Mouse (Mus musculus) limb, embryonic 13.5 days (tissue): ENCODE results near the gene Arglu1. TPM values are rescaled to one million over a fixed set of nuclear protein-coding genes. Genes with fewer than 3 reads are reported as not detected.

Experiments used
- ATAC-seq: fragments of 200-750 bp; cut with Nextera tagmentation; 2 replicates; pipeline ENCODE4 v1.8.0; 2017; ENCODE audit warnings: low read depth, moderate number of reproducible peaks, moderate TSS enrichment; ENCODE audit not compliant: low FRiP score
- H3K27ac ChIP-seq: fragments of 300-500 bp; sonication (generic); 2 replicates; pipeline ENCODE4 v1.5.1; 2015; ENCODE audit warnings: inconsistent platforms, mild to moderate bottlenecking, moderate library complexity
- H3K27me3 ChIP-seq: fragments of 300-500 bp; sonication (generic); 2 replicates; pipeline ENCODE4 v1.6.1; 2015; ENCODE audit warnings: mild to moderate bottlenecking, inconsistent platforms
- H3K36me3 ChIP-seq: fragments of 300-500 bp; sonication (generic); 2 replicates; pipeline ENCODE4 v1.6.1; 2015; ENCODE audit warnings: inconsistent platforms, mild to moderate bottlenecking, moderate library complexity
- H3K4me1 ChIP-seq: fragments of 300-500 bp; sonication (generic); 2 replicates; pipeline ENCODE4 v1.6.1; 2015; ENCODE audit warnings: inconsistent platforms
- H3K4me2 ChIP-seq: fragments of 300-500 bp; sonication (generic); replicated peaks from 2 replicates; pipeline ENCODE4 v1.6.1; 2015; ENCODE audit warnings: inconsistent platforms, mild to moderate bottlenecking, moderate library complexity
- H3K4me3 ChIP-seq: fragments of 300-500 bp; sonication (generic); 2 replicates; pipeline ENCODE4 v1.5.1; 2015; ENCODE audit warnings: moderate library complexity, mild to moderate bottlenecking, inconsistent platforms
- H3K9ac ChIP-seq: fragments of 300-500 bp; sonication (generic); 2 replicates; pipeline ENCODE4 v1.6.1; 2015; ENCODE audit warnings: mild to moderate bottlenecking, inconsistent platforms
- H3K9me3 ChIP-seq: fragments of 300-500 bp; sonication (generic); 2 replicates; pipeline ENCODE4 v1.6.1; 2016; ENCODE audit warnings: inconsistent platforms
- WGBS: fragments of 180-500 bp; shearing (Covaris S2); methylation state at CpG from one replicate; pipeline ENCODE4 v1.1.7; 2015; 5-methylcytosine and 5-hydroxymethylcytosine counted together
- polyA plus RNA-seq: library from polyadenylated mRNA; unstranded; fragments of >200 nt; fragmentation: Nextera tagmentation; extraction: Ambion mirVana; gene quantifications from 2 replicates; pipeline ENCODE4 v1.2.1, GENCODE M21; 2015

Gene Arglu1
- polyA plus RNA-seq, 1 experiment from 2014 or later, result 188 TPM

DNA sequence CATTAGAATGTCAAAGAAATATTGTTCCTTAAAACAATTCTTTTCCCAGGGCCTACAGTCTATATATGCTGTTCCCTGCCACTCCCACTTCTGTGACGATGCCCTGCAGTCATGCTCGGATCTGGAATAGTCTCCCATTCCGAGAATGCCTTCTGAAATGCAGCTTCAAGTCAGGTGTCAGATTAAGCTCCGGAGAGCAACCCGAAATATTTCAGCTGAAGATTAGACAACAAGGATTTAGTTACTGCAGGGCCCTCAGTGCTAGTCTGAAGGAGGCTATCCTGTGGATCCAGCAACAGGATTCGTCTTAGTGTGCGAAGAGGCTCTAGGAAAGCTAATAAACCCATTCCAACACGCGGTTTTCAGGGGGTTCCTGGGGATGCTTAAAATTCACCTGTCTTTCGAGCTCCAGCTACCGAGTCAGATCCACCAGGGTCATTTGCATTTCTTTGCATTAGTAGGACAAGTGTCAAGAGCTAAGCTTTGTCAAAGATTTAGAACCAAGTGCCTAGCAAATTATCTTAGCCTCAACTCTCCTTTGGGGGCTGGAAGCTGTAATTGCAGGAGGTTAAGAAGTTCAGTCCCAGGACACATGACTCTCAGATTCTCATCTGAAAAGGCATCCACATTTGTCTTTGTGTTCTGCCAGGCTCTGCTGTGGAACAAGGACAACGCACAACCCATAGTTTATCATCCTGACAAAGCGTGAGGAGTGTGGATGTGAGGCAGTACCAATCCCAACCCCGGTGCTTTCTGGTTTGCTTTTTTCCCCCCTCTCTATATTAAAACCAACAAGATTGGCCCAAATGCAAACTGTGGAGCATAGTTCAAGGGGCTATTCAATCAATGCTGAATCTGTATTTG, 33.5 kb downstream of the Arglu1 start:
- peak overlapping the region; percentile 89 for H3K4me2 ChIP-seq
- H3K27me3 ChIP-seq, result no peaks in the 10 kb centered on the region
- H3K27ac ChIP-seq, result no peak overlapping the region
- peak overlapping the region; percentile 96 for H3K4me3 ChIP-seq
- ATAC-seq, result no peak
- H3K9ac ChIP-seq, result peak overlapping the region; percentile 96
- H3K9me3 ChIP-seq, result no peaks in the 10 kb centered on the region
- 24% methylated on average over 14 of the region's 14 CpGs for WGBS
- peaks cover 61% of the 10 kb centered on the region for H3K4me1 ChIP-seq
- peaks cover 4% of the 10 kb centered on the region for H3K36me3 ChIP-seq

- Histone ChIP-seq H3K27ac (no peak overlapping the region), H3K36me3 (peaks cover 4% of the 10 kb centered on the region), H3K9me3 (no peaks in the 10 kb centered on the region), H3K4me2 (peak overlapping the region; percentile 89), H3K27me3 (no peaks in the 10 kb centered on the region), H3K4me1 (peaks cover 71% of the 10 kb centered on the region), H3K9ac (peak overlapping the region; percentile 13; the same call in 1 of the 2 replicates), H3K4me3 (peak overlapping the region; percentile 96)
- 29% methylated on average over 24 of the region's 24 CpGs for WGBS
- ATAC-seq, result no peak
These were observed 34.7 kb downstream of the Arglu1 start for GRCm38 (mm10) chr8:8655346-8656340.

DNA sequence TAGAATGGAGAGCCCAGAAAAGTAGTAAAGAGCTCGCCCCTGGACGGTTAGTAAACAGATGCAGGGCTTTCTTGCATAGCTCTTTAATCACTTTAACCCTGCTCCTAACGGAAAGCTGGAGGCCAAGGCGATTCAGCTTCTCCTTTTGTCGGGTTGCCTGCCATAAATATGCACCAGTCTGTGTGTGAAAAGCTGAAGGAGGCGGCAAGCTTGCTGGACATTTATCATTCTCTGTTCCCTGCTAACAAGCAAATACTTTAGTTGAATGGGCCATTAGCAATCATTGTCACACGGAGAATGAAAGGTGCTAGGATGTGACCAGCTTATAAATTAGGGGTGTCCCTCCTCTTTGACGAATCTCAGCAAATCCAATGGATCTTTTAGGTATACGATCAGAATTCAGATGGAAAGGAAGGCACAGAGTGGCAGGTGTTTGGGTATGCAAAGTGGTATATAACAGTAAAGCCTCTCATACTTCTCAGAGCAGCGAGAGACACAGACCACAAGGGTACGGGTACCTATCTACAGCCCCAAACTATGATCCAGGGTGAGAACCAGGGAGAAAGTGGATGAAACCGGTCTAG, 36.3 kb downstream of the Arglu1 start:
- no peak overlapping the region for H3K27ac ChIP-seq
- H3K4me2 ChIP-seq, result peak overlapping the region; percentile 89
- no peak overlapping the region for H3K4me3 ChIP-seq
- no peaks in the 10 kb centered on the region for H3K9me3 ChIP-seq
- peaks cover 88% of the 10 kb centered on the region for H3K4me1 ChIP-seq
- peaks cover 11% of the 10 kb centered on the region for H3K36me3 ChIP-seq
- WGBS, result 49% methylated on average over 12 of the region's 12 CpGs
- no peak overlapping the region for H3K9ac ChIP-seq
- no peaks in the 10 kb centered on the region for H3K27me3 ChIP-seq
- ATAC-seq, result no peak

DNA sequence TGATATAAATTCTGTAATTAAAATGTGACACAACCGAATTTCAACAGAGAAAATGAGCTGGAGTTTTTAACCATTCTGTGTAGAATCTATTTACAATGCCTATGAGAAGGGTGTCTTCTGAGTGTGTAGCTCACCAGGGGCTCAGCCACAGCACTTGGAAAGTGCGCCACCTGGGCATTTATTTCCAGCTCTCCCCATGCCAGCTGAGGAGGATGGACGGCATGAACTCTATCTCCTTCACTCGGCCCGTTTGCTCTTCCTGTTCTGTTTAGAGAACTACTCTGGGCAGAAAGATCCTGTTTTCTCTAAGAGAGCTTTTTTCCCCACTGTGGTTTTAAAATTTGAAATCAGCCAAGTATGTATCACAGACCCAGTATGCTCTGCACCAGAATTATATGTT, 37.0 kb downstream of the Arglu1 start:
- no peak for ATAC-seq
- Histone ChIP-seq H3K9ac (no peak overlapping the region), H3K4me2 (peak overlapping the region; percentile 89), H3K4me3 (no peak overlapping the region), H3K27me3 (no peaks in the 10 kb centered on the region), H3K27ac (no peak overlapping the region), H3K9me3 (no peaks in the 10 kb centered on the region), H3K4me1 (peaks cover 93% of the 10 kb centered on the region), H3K36me3 (peaks cover 14% of the 10 kb centered on the region)
- 70% methylated on average over 5 of the region's 5 CpGs for WGBS

GRCm38 (mm10) chr8:8652388-8652787, 37.9 kb downstream of the Arglu1 start:
- Histone ChIP-seq H3K4me3 (no peak overlapping the region), H3K4me1 (peaks cover 96% of the 10 kb centered on the region), H3K36me3 (peaks cover 14% of the 10 kb centered on the region), H3K27ac (no peak overlapping the region), H3K27me3 (no peaks in the 10 kb centered on the region), H3K4me2 (peak overlapping the region; percentile 25), H3K9ac (no peak overlapping the region), H3K9me3 (no peaks in the 10 kb centered on the region)
- ATAC-seq, result no peak
- WGBS, result 89% methylated on average over 4 of the region's 4 CpGs

- H3K9me3 ChIP-seq, result no peaks in the 10 kb centered on the region
- no peaks in the 10 kb centered on the region for H3K27me3 ChIP-seq
- H3K9ac ChIP-seq, result no peak overlapping the region
- H3K27ac ChIP-seq, result peak overlapping the region; percentile 33; the same call in 1 of the 2 replicates
- H3K36me3 ChIP-seq, result peaks cover 14% of the 10 kb centered on the region
- H3K4me2 ChIP-seq, result peak overlapping the region; percentile 27
- peaks cover 86% of the 10 kb centered on the region for H3K4me1 ChIP-seq
- peak; percentile 39; the same call in 1 of the 2 replicates for ATAC-seq
- no peak overlapping the region; the same call in 1 of the 2 replicates for H3K4me3 ChIP-seq
- 34% methylated on average over 8 of the region's 8 CpGs for WGBS
These were observed 40.4 kb downstream of the Arglu1 start for GRCm38 (mm10) chr8:8649944-8650343.

GRCm38 (mm10) chr8:8649536-8649935, 40.8 kb downstream of the Arglu1 start:
- Histone ChIP-seq H3K4me2 (peak overlapping the region; percentile 27), H3K9me3 (no peaks in the 10 kb centered on the region), H3K27me3 (no peaks in the 10 kb centered on the region), H3K9ac (no peak overlapping the region), H3K36me3 (peaks cover 14% of the 10 kb centered on the region), H3K4me3 (no peak overlapping the region; the same call in 1 of the 2 replicates), H3K27ac (peak overlapping the region; percentile 33; the same call in 1 of the 2 replicates), H3K4me1 (peaks cover 84% of the 10 kb centered on the region)
- ATAC-seq, result no peak
- WGBS, result 70% methylated on average over 3 of the region's 3 CpGs

DNA sequence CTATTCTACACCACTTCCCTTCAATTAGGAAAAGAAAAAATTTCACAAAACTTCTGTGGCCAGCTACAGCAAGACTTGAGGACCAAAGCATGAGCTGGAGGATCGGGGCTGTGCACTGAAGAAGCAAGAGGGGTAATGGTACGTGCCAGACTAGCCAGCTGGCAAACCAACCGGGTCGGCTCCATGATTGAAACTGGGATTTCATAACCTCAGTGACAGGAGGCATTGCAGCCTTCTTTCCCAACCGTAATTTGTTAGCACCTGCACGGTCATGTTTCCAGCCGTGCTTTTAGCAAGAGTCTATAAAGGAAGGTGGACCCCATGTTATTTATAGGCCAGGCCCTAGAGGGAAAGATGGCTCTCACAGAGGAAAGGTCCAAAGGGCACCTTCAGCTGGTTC, 41.6 kb downstream of the Arglu1 start:
- ATAC-seq, result no peak
- H3K4me2 ChIP-seq, result 0 out of 2 replicates have a peak overlapping the region, but pooled peaks have one; percentile 27
- H3K4me1 ChIP-seq, result peaks cover 84% of the 10 kb centered on the region
- WGBS, result 45% methylated on average over 7 of the region's 7 CpGs
- H3K9me3 ChIP-seq, result no peaks in the 10 kb centered on the region
- peaks cover 14% of the 10 kb centered on the region for H3K36me3 ChIP-seq
- H3K9ac ChIP-seq, result no peak overlapping the region
- H3K4me3 ChIP-seq, result no peak overlapping the region
- no peak overlapping the region for H3K27ac ChIP-seq
- H3K27me3 ChIP-seq, result no peaks in the 10 kb centered on the region

- Histone ChIP-seq H3K9ac (no peak overlapping the region), H3K4me2 (no peak overlapping the region), H3K27ac (no peak overlapping the region)
These were observed 42.5 kb downstream of the Arglu1 start for GRCm38 (mm10) chr8:8647824-8648223.

DNA sequence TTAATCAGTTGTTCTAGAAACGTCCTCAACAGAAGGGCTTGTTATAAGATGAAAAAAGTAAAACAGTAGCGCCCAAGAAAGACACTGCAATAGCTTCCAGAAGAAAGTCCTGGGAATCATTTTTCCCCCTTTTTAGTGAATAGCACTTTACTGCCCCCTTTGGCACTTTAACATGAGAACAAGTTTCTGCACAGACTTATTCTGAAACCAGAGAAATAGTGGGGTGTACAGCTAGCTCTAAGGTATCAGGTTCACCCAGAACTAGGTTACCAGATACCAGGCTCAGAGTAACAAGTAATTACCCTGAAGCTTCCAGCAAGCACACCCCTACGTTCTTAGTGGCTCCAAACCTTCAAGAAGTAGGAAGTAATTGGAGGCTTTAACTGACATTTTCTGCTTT, 43.0 kb downstream of the Arglu1 start:
- Histone ChIP-seq H3K9me3 (no peaks in the 10 kb centered on the region), H3K4me3 (no peak overlapping the region), H3K4me2 (no peak overlapping the region), H3K9ac (no peak overlapping the region), H3K36me3 (peaks cover 11% of the 10 kb centered on the region), H3K4me1 (peaks cover 75% of the 10 kb centered on the region), H3K27me3 (no peaks in the 10 kb centered on the region), H3K27ac (no peak overlapping the region)
- ATAC-seq, result no peak
- 31% methylated on average over 3 of the region's 3 CpGs for whole genome bisulfite sequencing

More at GRCm38 (mm10) chr8:8647824-8648223, 42.5 kb downstream of the Arglu1 start:
- H3K36me3 ChIP-seq, result peaks cover 14% of the 10 kb centered on the region
- no peaks in the 10 kb centered on the region for H3K27me3 ChIP-seq
- no peaks in the 10 kb centered on the region for H3K9me3 ChIP-seq
- H3K4me3 ChIP-seq, result no peak overlapping the region
- ATAC-seq, result no peak
- 62% methylated on average over 7 of the region's 7 CpGs for WGBS
- peaks cover 79% of the 10 kb centered on the region for H3K4me1 ChIP-seq

- Histone ChIP-seq H3K9ac (no peak overlapping the region), H3K36me3 (peaks cover 7% of the 10 kb centered on the region), H3K27ac (no peak overlapping the region), H3K4me2 (no peak overlapping the region), H3K27me3 (no peaks in the 10 kb centered on the region), H3K4me3 (no peak overlapping the region), H3K9me3 (no peaks in the 10 kb centered on the region), H3K4me1 (peaks cover 63% of the 10 kb centered on the region)
- 77% methylated on average over 11 of the region's 11 CpGs for WGBS
- ATAC-seq, result no peak
These were observed 46.0 kb downstream of the Arglu1 start for GRCm38 (mm10) chr8:8644160-8644915.
